Mouse (Mus musculus) neutrophil, adult 65 days (primary cell): ENCODE data around the gene Slc25a54. TPM values are rescaled to one million over a fixed set of nuclear protein-coding genes. Genes with fewer than 3 reads are reported as not detected.

Experiments used
- total RNA-seq: library from RNA; stranded (reverse); gene quantifications from 2 replicates; pipeline ENCODE4 v1.2.4, GENCODE M21; 2023

The Slc25a54 gene
- total RNA-seq = not detected in 2 replicates

DNA sequence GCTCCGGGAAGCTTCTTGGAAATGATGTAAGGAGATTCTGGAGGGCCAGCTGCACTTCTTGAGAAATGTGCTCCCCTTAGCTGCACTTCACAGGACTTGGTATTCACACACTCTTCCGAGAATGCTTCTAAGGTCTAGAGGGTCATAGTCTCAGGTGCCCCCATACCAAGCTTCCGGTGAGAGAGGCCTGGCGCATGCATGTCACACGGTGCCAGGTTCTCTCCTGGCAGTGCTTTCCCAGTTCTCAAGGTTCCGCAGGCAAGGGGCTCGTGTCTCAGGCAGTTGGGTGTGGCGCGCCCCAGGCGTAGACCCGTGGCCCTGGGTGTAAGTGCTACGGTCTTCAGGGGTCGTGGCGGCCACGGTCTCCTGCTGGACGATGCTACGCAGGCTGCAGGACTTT lies at the start of gene Slc25a54:
Slc25a54 (plus strand) TSS at position 301 of the 400 bp plus-strand sequence.

DNA sequence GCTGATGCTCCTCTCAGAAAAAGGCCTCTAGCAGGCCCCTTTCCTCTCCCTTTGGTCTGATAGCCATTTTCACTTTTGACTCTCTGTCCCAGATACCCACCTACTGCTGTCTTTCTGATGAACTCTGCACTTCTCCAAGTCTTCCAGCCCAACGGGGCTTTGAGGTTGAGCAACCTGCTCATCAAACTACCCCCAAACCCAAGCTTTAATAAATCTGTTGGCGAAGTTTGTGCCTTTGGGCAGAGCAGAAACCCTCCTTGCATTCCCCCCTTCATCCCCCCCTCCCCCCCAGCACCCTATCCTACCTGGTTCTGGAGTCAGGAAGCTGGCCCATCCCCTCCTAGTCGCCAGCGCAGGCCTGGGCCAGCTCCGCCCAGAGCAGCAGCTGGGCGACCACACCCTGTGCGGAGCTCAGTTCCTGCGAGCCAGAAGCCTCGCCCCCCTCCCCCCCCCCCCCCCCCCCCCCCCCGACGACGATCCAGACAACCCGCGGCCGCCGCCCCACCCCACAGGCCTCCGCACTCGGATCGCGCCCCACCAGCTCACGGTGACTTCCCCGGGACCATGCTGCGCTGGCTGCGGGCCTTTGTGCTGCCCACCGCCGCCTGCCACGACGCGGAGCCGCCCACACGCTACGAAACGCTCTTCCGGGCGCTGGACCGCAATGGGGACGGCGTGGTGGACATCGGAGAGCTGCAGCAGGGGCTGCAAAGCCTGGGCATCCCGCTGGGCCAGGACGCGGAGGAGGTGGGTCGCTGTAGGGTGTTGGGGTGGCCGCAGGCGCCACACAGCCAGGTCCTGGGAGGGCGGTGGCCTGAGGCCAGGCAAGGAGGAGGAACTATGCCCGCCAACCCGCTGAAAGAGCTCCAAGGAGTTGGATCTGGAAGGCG lies 42.6 kb downstream of the Slc25a54 start, which contains the start of gene Slc25a24:
Slc25a24 (plus strand) TSS at position 509 of the 890 bp plus-strand sequence.

Other genes starting within 250 kb of the Slc25a54 start
- 34.0 and 45.6 TPM in 2 replicates for gene Stxbp3, start 239.9 kb upstream of the Slc25a54 start, total RNA-seq
- gene Fndc7, start 190.5 kb upstream of the Slc25a54 start, total RNA-seq = not detected in 2 replicates
- 120 and 149 TPM in 2 replicates for gene Prpf38b, start 168.7 kb upstream of the Slc25a54 start, total RNA-seq
- not detected in 2 replicates for gene Henmt1, start 140.6 kb upstream of the Slc25a54 start, total RNA-seq
- not detected in 2 replicates for gene Gm9857, start 140.0 kb upstream of the Slc25a54 start, total RNA-seq
- gene Fam102b, start 52.9 kb upstream of the Slc25a54 start, total RNA-seq = 17.2 and 20.8 TPM in 2 replicates
- 67.8 and 71.0 TPM in 2 replicates for gene Slc25a24, start 42.7 kb downstream of the Slc25a54 start, total RNA-seq